Mouse (Mus musculus) v-Abl transformed pro-B cells (cell line): ENCODE measurements around the gene Glod4.
"Not testable (repeated sequence)": the region's sequence is repeated elsewhere in the genome, so short reads cannot be mapped to it uniquely, and the experiment has no call there.

Source experiments
- in situ Hi-C, 2 experiments: fragments of 400-800 bp; cut with MboI; formaldehyde crosslinking; loops; one replicate each; pipeline ENCODE4 v1.15.1; 2025; ENCODE audit not compliant: unreplicated experiment in 2 of 2

Gene Glod4

GRCm38 (mm10) chr11:76213841-76214240 is 29.7 kb downstream of the Glod4 start:
- in situ Hi-C loops: no loop called here

GRCm38 (mm10) chr11:76211595-76211994 is 31.9 kb downstream of the Glod4 start:
- in situ Hi-C loops: not testable (repeated sequence)

- in situ Hi-C loops: no loop called here
These were observed 33.1 kb downstream of the Glod4 start for GRCm38 (mm10) chr11:76210228-76210985.

GRCm38 (mm10) chr11:76206793-76207192 is 36.7 kb downstream of the Glod4 start:
- in situ Hi-C loops: no loop called here

- in situ Hi-C loops: no loop called here
These were observed 41.5 kb downstream of the Glod4 start for GRCm38 (mm10) chr11:76201761-76202674.

- in situ Hi-C loops: no loop called here
These were observed 46.5 kb downstream of the Glod4 start for GRCm38 (mm10) chr11:76196977-76197469.

- in situ Hi-C loops: no loop called here
These were observed 47.1 kb downstream of the Glod4 start for GRCm38 (mm10) chr11:76196275-76196976.

- in situ Hi-C loops: loop anchor here in 1 of 2 experiments (5.0 kb wide), 1 partner anchor 220 kb away; the partner anchor contains the start of gene Timm22
These were observed 56.6 kb downstream of the Glod4 start for GRCm38 (mm10) chr11:76186908-76187307.

- in situ Hi-C loops: no loop called here
These were observed 59.8 kb downstream of the Glod4 start for GRCm38 (mm10) chr11:76183745-76184144.

- in situ Hi-C loops: no loop called here
These were observed 63.4 kb downstream of the Glod4 start for GRCm38 (mm10) chr11:76180146-76180540.

- in situ Hi-C loops: loop anchor here in 1 of 2 experiments (10.0 kb wide), 1 partner anchor 225 kb away; the partner anchor contains the start of gene Timm22
These were observed 63.9 kb downstream of the Glod4 start, which contains the start of the genes Vps53 and Fam57a for GRCm38 (mm10) chr11:76179495-76180145. Gene Vps53, minus strand, starts transcription at chr11:76179647. Gene Fam57a, plus strand, starts transcription at chr11:76179671.

- in situ Hi-C loops: loop anchor here in 1 of 2 experiments (10.0 kb wide), 1 partner anchor 226 kb away; the partner anchor contains the start of gene Timm22
These were observed 64.6 kb downstream of the Glod4 start for GRCm38 (mm10) chr11:76178726-76179494.

GRCm38 (mm10) chr11:76170207-76170606 is 73.3 kb downstream of the Glod4 start:
- in situ Hi-C loops: loop anchor here (5.0 to 10.0 kb wide), 5 partner anchors 83 to 403 kb away; partner anchors contain the start of gene Timm22 (in 1 of the 2)

GRCm38 (mm10) chr11:76168976-76169375 is 74.5 kb downstream of the Glod4 start:
- in situ Hi-C loops: loop anchor here (5.0 kb wide), 2 partner anchors 257 to 457 kb away; no protein-coding TSS in a partner anchor

- in situ Hi-C loops: loop anchor here (5.0 kb wide), 2 partner anchors 255 to 455 kb away; no protein-coding TSS in a partner anchor
These were observed 76.3 kb downstream of the Glod4 start for GRCm38 (mm10) chr11:76167079-76167765.

- in situ Hi-C loops: loop anchor here (5.0 kb wide), 2 partner anchors 254 to 454 kb away; no protein-coding TSS in a partner anchor
These were observed 76.9 kb downstream of the Glod4 start for GRCm38 (mm10) chr11:76166657-76167056.

- in situ Hi-C loops: no loop called here
These were observed 83.3 kb downstream of the Glod4 start for GRCm38 (mm10) chr11:76160251-76160650.

GRCm38 (mm10) chr11:76158375-76158774 is 85.2 kb downstream of the Glod4 start:
- in situ Hi-C loops: no loop called here
